Mouse (Mus musculus): ENCODE measurements at regions not wholly inside any gene's neighbourhood (a gene's known extent, or its start where the extent isn't known, plus 50 kb on each side); places are given as distances from the start of the nearest gene placed in this dataset.

GRCm38 (mm10) chr3:70557821-70558220 lies 550.4 kb downstream of the Otol1 start:
- CTCF ChIA-PET, result no interaction called here
- POLR2A ChIA-PET, result no interaction called here

DNA sequence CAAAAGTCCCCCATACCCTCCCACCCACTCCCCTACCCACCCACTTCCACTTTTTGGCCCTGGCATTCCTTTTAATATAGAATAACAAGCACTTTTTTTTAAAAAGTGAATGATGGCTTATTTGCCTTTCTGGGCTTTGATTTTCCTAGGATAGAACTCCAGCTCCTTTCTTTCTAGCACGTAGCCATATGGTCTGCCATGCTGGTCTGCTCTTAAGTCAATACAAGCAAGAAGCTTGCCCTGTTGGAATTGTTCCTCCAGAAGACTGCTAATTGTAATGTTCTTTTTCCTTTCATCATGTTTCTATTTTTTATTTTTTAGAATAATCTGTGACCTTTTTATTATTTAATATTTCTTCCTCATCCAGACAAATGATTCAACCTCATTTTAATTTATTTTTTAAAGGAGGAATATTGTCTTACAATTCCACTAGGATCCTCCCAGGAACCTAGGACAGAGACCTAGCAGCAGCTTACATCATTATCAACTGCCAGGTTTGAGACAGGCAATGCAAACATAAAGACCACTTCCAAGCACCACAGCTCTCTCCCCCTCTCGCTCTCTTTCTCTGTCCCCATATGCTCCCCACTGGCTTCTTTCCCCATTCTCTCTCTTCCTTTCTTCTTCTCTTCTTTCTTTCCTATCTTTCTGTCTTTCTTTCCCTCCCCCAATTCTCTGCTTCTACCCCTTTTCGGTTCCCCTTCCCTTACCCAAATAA lies 558.9 kb downstream of the Otol1 start:
- CTCF ChIA-PET, result no interaction called here

GRCm38 (mm10) chr3:70594785-70595184 lies 587.4 kb downstream of the Otol1 start:
- ChIA-PET CTCF (no interaction called here), POLR2A (no interaction called here)

More for the DNA sequence above, 558.9 kb downstream of the Otol1 start:
- POLR2A ChIA-PET, result no interaction called here
